Mouse (Mus musculus): ENCODE measurements around the gene Maff.

DNA sequence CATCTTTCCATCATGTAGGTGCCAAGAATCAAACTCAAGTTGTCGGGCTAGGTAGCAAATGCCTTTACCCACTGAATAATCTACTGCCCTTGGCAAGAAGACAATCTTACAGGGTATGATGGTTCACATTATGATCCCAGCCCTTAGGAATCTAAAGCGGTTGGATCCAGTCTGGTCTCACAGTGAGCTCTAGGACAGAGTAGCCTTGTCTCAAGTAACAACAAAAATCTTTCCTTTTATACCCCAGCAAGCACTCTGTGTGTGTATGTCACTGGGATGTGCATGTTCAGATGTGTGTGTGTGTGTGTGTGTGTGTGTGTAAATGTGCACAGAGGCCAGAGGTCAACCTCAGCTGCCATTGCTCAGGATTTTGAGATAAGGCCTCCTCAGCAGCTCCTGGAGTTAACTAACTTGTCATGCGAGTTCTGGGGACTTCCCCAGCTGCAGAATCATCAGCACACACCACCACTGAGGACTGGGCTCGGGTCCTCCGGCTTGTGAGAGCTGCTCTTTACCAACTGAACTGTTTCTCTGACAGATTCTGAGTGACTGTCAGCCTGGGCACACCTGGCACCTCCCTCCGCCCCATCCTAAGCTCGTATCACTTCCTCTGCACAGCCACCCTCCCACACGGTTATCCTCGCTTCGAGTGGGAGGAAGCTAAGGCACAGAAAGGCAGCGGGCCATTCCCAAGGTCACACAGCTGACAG is 24.0 kb upstream of the Maff start:
- TF ChIP-seq CTCF (IDR thresholded peaks at IDR 0.05; ENCODE audit: borderline replicate concordance, control insufficient read depth, extremely low read depth, insufficient read depth, low read length, poor library complexity) = no peak
- peak; percentile 54; the same call in 1 of the 2 replicates for TF ChIP-seq POLR2A (IDR thresholded peaks at IDR 0.05; ENCODE audit: control insufficient read depth, extremely low read depth, insufficient read depth, low read length, poor library complexity)

Measured in thymus, adult 2 months (tissue).